Mouse (Mus musculus): ENCODE data around the gene Arl15. TPM values are rescaled to one million over a fixed set of nuclear protein-coding genes. Genes with fewer than 3 reads are reported as not detected.

The Arl15 gene
- total RNA-seq, 2 experiments from 2014 or later, result 4.0 to 4.2 TPM

DNA sequence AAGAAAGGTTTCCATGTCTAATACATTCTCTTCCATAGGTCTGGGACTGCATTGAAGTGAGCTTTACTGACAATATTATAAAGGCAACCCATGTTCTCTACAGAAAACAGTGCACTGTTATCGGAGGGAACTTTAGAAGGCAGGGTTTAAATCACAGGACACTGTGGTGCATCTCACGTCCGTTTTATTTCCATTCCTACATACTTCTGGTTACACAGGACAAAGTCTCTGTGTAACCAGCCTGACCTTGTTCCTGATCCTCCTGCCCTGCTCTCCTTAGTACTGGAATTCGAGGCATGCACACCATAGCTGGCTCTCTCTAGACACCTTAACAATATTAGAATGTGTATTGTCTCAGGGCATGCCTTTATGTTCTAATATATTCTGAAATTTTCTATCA lies 368.4 kb downstream of the Arl15 start:
- intact Hi-C loops (cut with DNase I), result no loop called here
- no peak for DNase-seq

GRCm38 (mm10) chr13:114165616-114166015 lies 371.3 kb downstream of the Arl15 start:
- no peak for DNase-seq
- intact Hi-C loops (cut with DNase I), result no loop called here

GRCm38 (mm10) chr13:114166439-114167183 lies 372.3 kb downstream of the Arl15 start:
- no peak for DNase-seq
- intact Hi-C loops (cut with DNase I), result no loop called here

GRCm38 (mm10) chr13:114170061-114170460 lies 375.8 kb downstream of the Arl15 start:
- no peak for DNase-seq
- intact Hi-C loops (cut with DNase I), result no loop called here

DNA sequence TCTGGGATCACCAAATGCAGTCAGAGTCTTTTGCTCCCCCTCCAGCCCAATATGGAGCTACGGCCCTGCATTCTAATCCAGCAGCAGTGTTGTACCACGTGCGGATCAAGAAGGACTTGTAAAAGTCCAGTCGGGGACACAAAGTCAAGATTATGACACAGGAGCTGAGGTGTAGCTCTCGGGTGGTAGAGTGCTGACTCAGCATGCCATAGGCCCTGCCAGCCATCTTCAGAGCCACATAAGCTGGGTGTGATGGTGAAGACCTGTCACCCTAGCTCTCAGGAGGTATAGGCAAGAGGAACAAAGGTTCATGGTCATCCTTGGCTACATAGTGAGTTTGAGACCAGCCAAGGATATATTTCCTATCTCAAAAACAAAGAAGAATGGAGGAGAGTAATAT lies 377.2 kb downstream of the Arl15 start:
- intact Hi-C loops (cut with DNase I), result no loop called here
- DNase-seq, result no peak

DNA sequence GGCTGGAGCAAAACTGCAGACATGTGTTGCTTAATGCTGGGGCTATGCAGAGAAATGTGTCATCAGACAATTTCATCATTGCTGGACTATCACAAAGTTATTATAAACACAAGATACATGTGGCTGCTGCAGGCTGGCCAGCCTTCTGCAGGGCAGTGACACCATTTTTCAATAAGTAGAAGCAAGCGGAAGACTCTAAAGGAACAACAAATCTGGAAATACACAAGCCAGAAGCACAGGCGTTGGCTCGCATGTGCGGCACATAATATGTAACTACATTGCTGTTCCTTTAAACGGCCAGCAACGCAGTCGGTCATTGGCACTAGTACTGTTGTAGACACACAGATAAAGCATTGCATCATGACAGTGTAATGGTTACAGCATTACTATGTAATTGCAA lies 393.8 kb downstream of the Arl15 start:
- no peak for DNase-seq
- intact Hi-C loops (cut with DNase I), result no loop called here

DNA sequence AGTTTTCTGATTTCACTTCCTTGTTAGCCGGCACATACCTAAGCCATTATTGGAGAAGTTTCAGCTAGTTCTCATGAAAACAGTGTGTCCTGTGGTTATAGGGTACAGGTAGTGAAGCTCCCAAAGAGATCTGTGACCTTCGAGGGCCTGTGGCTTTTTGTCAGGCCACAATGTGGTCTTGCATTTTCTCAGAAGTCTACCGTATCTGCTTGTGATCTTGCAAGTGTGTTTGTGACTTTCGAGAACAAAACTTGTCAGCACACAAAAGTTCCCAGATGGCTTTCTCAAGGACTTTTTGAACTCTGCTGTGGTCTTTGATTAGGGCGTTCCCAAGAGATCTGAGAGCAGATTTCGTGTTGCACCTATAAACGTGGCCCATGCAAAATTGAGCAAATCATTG lies 394.5 kb downstream of the Arl15 start:
- intact Hi-C loops (cut with DNase I), result no loop called here
- no peak for DNase-seq

- intact Hi-C loops (cut with DNase I), result no loop called here
- DNase-seq, result no peak
Measured at GRCm38 (mm10) chr13:114189441-114189840, 395.1 kb downstream of the Arl15 start.

GRCm38 (mm10) chr13:114190898-114191297 lies 396.6 kb downstream of the Arl15 start:
- intact Hi-C loops (cut with DNase I), result no loop called here
- no peak for DNase-seq

DNA sequence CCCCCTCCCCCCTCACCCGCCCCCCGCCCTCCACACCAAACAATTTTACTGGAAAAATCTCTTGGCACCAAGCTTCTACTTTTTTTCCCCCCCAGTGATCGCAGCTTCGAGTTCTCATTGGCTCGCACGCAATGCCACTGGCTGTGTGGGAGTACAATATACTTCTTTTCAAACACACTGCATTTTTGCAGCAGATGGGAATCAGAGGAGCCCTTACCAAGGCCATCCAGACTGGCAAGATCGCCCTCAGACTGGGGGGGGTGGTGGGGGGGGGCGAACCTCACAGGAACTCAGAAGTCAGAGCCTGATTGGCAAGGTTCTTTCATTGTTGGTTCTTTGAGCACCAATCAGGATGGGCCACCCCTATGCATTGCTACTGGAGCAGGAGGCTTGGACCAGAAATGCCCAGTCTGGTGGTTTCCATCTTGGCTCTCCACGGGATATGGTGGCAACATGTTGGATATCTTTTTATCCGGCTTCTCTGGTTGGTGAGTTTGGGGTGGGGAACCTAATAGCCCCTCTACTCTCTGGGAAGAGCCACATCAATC lies 404.0 kb downstream of the Arl15 start:
- intact Hi-C loops (cut with DNase I), result no loop called here

GRCm38 (mm10) chr13:114199746-114200145 lies 405.4 kb downstream of the Arl15 start:
- DNase-seq, result no peak
- intact Hi-C loops (cut with DNase I), result no loop called here

More for the DNA sequence above, 404.0 kb downstream of the Arl15 start:
- no peak for DNase-seq

- intact Hi-C loops (cut with DNase I), result no loop called here
- no peak for DNase-seq
Measured at GRCm38 (mm10) chr13:114200545-114200944, 406.2 kb downstream of the Arl15 start.

DNA sequence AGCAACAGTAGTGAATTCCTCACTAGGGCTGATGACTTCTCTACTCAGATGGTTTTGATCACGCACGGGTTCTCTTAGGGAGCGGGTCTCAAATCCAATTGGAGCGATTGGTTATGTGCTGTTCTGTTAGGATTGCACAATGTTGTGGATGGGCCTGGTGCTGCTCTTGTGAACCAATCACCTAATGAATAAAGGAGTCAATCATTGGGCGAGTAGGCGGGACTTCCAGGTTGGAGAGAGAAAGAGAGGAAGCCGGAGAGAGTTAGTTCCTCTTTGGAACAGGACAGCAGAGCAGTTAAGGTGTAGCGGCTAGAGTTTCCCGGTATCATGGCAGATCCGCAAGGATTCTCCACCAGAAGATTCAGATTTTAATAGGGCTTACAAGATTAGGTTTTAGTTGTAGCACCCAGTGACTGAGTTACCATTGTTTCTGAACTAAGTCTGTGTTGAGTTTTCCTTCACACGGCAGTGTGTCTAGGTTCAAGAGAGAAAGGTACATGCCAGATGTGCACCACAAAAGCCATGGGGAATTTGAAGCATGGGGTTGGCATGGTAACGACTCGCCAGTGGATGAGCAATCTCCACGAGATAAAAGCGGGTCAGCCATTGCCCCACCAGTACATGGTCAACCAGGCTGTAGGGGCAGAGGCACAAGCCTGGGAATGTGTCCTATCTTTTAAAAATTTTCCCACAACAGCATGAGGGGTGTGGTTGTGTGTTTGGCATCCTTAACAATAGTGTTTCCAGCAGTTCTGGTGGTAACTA lies 408.7 kb downstream of the Arl15 start:
- DNase-seq, result no peak
- intact Hi-C loops (cut with DNase I), result no loop called here

Other genes with a start within 250 kb of the Arl15 start
- 1 to 10 TPM; 9.3 TPM for gene Snx18, start 175.9 kb upstream of the Arl15 start, total RNA-seq (2021)
- 10 to 100 TPM; 40.3 to 40.8 TPM for gene Hspb3, start 130.8 kb upstream of the Arl15 start, total RNA-seq (2021)

Data from gastrocnemius, postnatal 36 days (tissue).